Mouse (Mus musculus): ENCODE measurements at regions not wholly inside any gene's neighbourhood (a gene's known extent, or its start where the extent isn't known, plus 50 kb on each side); places are given as distances from the start of the nearest gene placed in this dataset.
A peak's percentile ranks its signal among the peaks of the same experiment; 100 is the strongest.

- DNase-seq, result peak in 1 of 2 experiments; percentile 50
These were observed 190.7 kb downstream of the Rybp start for GRCm38 (mm10) chr6:100096393-100097125.

GRCm38 (mm10) chr6:100094653-100095217 is 192.6 kb downstream of the Rybp start:
- DNase-seq, result no peak

GRCm38 (mm10) chr6:100092870-100093269 is 194.4 kb downstream of the Rybp start:
- no peak for DNase-seq

GRCm38 (mm10) chr6:100091815-100092214 is 195.5 kb downstream of the Rybp start:
- DNase-seq, result no peak

GRCm38 (mm10) chr6:100088576-100088975 is 198.7 kb downstream of the Rybp start:
- DNase-seq, result no peak

GRCm38 (mm10) chr6:100086807-100087206 is 200.5 kb downstream of the Rybp start:
- DNase-seq, result no peak

- DNase-seq, result no peak
These were observed 201.3 kb downstream of the Rybp start for GRCm38 (mm10) chr6:100085981-100086380.

GRCm38 (mm10) chr6:100083868-100084477 is 203.3 kb downstream of the Rybp start:
- DNase-seq, result no peak

- DNase-seq, result no peak
These were observed 204.2 kb downstream of the Rybp start for GRCm38 (mm10) chr6:100083127-100083526.

GRCm38 (mm10) chr6:100074672-100075335 is 212.5 kb downstream of the Rybp start:
- DNase-seq, result peak; percentile 90 to 92

GRCm38 (mm10) chr6:100072261-100072968 is 214.9 kb downstream of the Rybp start:
- peak in 1 of 2 experiments; percentile 35 for DNase-seq

GRCm38 (mm10) chr6:100069151-100069550 is 218.1 kb downstream of the Rybp start:
- no peak for DNase-seq

GRCm38 (mm10) chr6:100067273-100067672 is 220.0 kb downstream of the Rybp start:
- no peak for DNase-seq

- no peak for DNase-seq
These were observed 221.7 kb downstream of the Rybp start for GRCm38 (mm10) chr6:100065586-100065985.

GRCm38 (mm10) chr6:100062961-100063360 is 224.3 kb downstream of the Rybp start:
- DNase-seq, result no peak

- peak; percentile 84 to 93 for DNase-seq
These were observed 227.5 kb downstream of the Rybp start for GRCm38 (mm10) chr6:100059803-100060202.

- DNase-seq, result no peak
These were observed 231.3 kb downstream of the Rybp start for GRCm38 (mm10) chr6:100055980-100056379.

- peak; percentile 16 to 43 for DNase-seq
These were observed 234.1 kb downstream of the Rybp start for GRCm38 (mm10) chr6:100052955-100053795.

GRCm38 (mm10) chr6:100052406-100052805 is 234.9 kb downstream of the Rybp start:
- no peak for DNase-seq

- no peak for DNase-seq
These were observed 238.2 kb downstream of the Rybp start for GRCm38 (mm10) chr6:100049036-100049435.

GRCm38 (mm10) chr6:100046186-100046990 is 240.9 kb downstream of the Rybp start:
- no peak for DNase-seq

Data from kidney, postnatal 25 days (tissue).